Mouse (Mus musculus): ENCODE results near the gene Taf8.

DNA sequence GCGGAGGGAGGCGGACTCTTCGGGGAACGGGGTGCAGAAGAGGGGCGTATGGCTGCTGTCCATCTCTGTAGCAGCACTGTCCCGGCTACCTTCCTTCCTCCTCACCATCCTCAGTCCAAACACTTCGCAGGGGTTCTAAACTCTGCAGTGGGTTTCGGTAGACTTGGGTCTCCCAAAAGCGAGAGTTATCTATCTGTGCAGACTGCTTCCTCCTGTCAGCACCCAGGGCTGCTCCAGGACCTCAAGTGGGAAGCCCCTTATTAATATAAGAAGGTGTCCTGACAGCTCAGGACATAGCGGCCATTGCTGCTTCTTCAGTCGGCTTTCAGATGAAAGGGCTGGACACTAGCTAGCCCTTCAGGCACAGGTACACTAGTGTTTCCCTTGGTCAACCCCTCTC, 37.1 kb downstream of the Taf8 start:
- TF ChIP-seq CTCF (IDR thresholded peaks at IDR 0.05; ENCODE audit: low read depth) (no peak), EP300 (IDR thresholded peaks at IDR 0.05; ENCODE audit: low read depth) (no peak)

Data from heart, postnatal 0 days (tissue).